Mouse (Mus musculus) monocyte, adult 5-6 weeks (primary cell): Measurements from ENCODE around the gene Rasa1. TPM values are rescaled to one million over a fixed set of nuclear protein-coding genes. Genes with fewer than 3 reads are reported as not detected.

Experiments
- total RNA-seq: library from RNA; stranded (forward); fragments of 200-1000, 200-491, 200-594 nt; gene quantifications from 3 replicates; pipeline ENCODE4 v1.2.3, GENCODE M21; 2017

Gene Rasa1
- total RNA-seq, 1 experiment from 2014 or later: 152 TPM

Other genes with a start within 250 kb of the Rasa1 start
- gene Ccnh, start 99.7 kb downstream of the Rasa1 start, total RNA-seq: 36.3 to 68.6 TPM (median 62.1 TPM) in 3 replicates